Mouse (Mus musculus) forebrain, embryonic 12.5 days (tissue): ENCODE measurements around the gene Psmb4. TPM values are rescaled to one million over a fixed set of nuclear protein-coding genes. Genes with fewer than 3 reads are reported as not detected.

Experiments used
- ATAC-seq: fragments of 200-750 bp; cut with Nextera tagmentation; 2 replicates; pipeline ENCODE4 v1.8.0; 2017; ENCODE audit warnings: moderate TSS enrichment; ENCODE audit not compliant: low FRiP score
- H3K27ac ChIP-seq: fragments of 300-500 bp; sonication (generic); 2 replicates; pipeline ENCODE4 v1.5.1; 2016; ENCODE audit warnings: mild to moderate bottlenecking
- H3K27me3 ChIP-seq: fragments of 300-500 bp; sonication (generic); 2 replicates; pipeline ENCODE4 v1.6.1; 2016; ENCODE audit warnings: mild to moderate bottlenecking
- H3K36me3 ChIP-seq: fragments of 300-500 bp; sonication (generic); replicated peaks from 2 replicates; pipeline ENCODE4 v1.6.1; 2016; ENCODE audit warnings: mild to moderate bottlenecking
- H3K4me1 ChIP-seq: fragments of 300-500 bp; sonication (generic); 2 replicates; pipeline ENCODE4 v1.6.1; 2016
- H3K4me2 ChIP-seq: fragments of 300-500 bp; sonication (generic); 2 replicates; pipeline ENCODE4 v1.6.1; 2016; ENCODE audit warnings: mild to moderate bottlenecking, moderate library complexity
- H3K4me3 ChIP-seq: fragments of 300-500 bp; sonication (generic); replicated peaks from 2 replicates; pipeline ENCODE4 v1.5.1; 2016; ENCODE audit warnings: mild to moderate bottlenecking
- H3K9ac ChIP-seq: fragments of 300-500 bp; sonication (generic); 2 replicates; pipeline ENCODE4 v1.6.1; 2016; ENCODE audit warnings: mild to moderate bottlenecking
- H3K9me3 ChIP-seq: fragments of 300-500 bp; sonication (generic); 2 replicates; pipeline ENCODE4 v1.6.1; 2016
- WGBS: fragments of 180-500 bp; shearing (Covaris S2); methylation state at CpG from one replicate; pipeline ENCODE4 v1.1.7; 2016; 5-methylcytosine and 5-hydroxymethylcytosine counted together
- polyA plus RNA-seq: library from polyadenylated mRNA; unstranded; fragments of >200 nt; fragmentation: Nextera tagmentation; extraction: Ambion mirVana; gene quantifications from 2 replicates; pipeline ENCODE4 v1.2.1, GENCODE M21; 2016

Gene Psmb4
- polyA plus RNA-seq, 1 experiment from 2014 or later: 311 TPM

DNA sequence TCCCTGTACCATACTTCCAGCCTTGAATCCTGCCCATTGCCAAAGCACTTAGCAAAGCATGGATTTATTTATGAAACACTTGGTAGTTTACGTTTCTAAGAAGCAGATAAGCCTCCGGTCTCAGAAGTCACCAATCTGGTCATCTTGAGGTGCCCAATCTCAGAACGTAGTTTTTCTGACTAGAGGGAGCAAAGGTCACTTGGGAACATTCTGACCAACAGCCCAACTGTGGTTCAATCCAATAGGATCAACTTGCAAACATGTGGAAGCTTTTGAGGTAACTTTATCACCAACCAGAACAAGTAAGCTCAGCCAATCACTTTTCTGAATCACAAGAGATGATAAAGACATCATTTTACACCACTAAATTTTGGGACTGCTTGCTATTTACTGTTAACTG, 51.4 kb downstream of the Psmb4 start:
- Histone ChIP-seq H3K9ac (no peak overlapping the region), H3K27ac (no peak overlapping the region), H3K27me3 (no peaks in the 10 kb centered on the region), H3K36me3 (no peaks in the 10 kb centered on the region), H3K4me1 (peaks cover 18% of the 10 kb centered on the region), H3K4me3 (no peak overlapping the region), H3K4me2 (no peak overlapping the region), H3K9me3 (no peaks in the 10 kb centered on the region)
- 87% methylated on average over 3 of the region's 3 CpGs for WGBS
- no peak for ATAC-seq

Other genes starting within 250 kb of the Psmb4 start
- gene Gm10972, start 243.8 kb downstream of the Psmb4 start, polyA plus RNA-seq: not detected in 2 replicates
- 3.2 TPM in 2 replicates for gene Tuft1, start 228.1 kb downstream of the Psmb4 start, polyA plus RNA-seq
- gene Selenbp2, start 193.4 kb downstream of the Psmb4 start, polyA plus RNA-seq: 0.22 and 0.46 TPM in 2 replicates
- gene Cgn, start 100.5 kb downstream of the Psmb4 start, polyA plus RNA-seq: 5.9 and 6.0 TPM in 2 replicates
- gene Pogz, start 49.4 kb downstream of the Psmb4 start, polyA plus RNA-seq: 27.6 and 28.8 TPM in 2 replicates
- gene Selenbp1, start 46.1 kb upstream of the Psmb4 start, polyA plus RNA-seq: 5.5 and 5.9 TPM in 2 replicates
- gene Rfx5, start 67.1 kb upstream of the Psmb4 start, polyA plus RNA-seq: 8.6 and 9.2 TPM in 2 replicates
- gene Pi4kb, start 87.8 kb upstream of the Psmb4 start, polyA plus RNA-seq: 17.2 and 25.5 TPM in 2 replicates
- gene Zfp687, start 128.5 kb upstream of the Psmb4 start, polyA plus RNA-seq: 36.6 and 39.0 TPM in 2 replicates
- gene Psmd4, start 155.7 kb upstream of the Psmb4 start, polyA plus RNA-seq: 283 and 295 TPM in 2 replicates
- gene Pip5k1a, start 220.0 kb upstream of the Psmb4 start, polyA plus RNA-seq: 21.4 and 23.0 TPM in 2 replicates
- gene Vps72, start 224.1 kb upstream of the Psmb4 start, polyA plus RNA-seq: 242 and 252 TPM in 2 replicates
- 0.97 and 1.1 TPM in 2 replicates for gene Tmod4, start 237.5 kb upstream of the Psmb4 start, polyA plus RNA-seq
- 84.6 and 95.1 TPM in 2 replicates for gene Scnm1, start 247.1 kb upstream of the Psmb4 start, polyA plus RNA-seq
- gene Lysmd1, start 247.1 kb upstream of the Psmb4 start, polyA plus RNA-seq: 19.7 and 21.1 TPM in 2 replicates